Mouse (Mus musculus) kidney, postnatal 0 days (tissue): ENCODE measurements around the gene Bri3. TPM values are rescaled to one million over a fixed set of nuclear protein-coding genes. Genes with fewer than 3 reads are reported as not detected.

Experiments
- ATAC-seq: fragments of 200-750 bp; cut with Nextera tagmentation; replicated peaks from 2 replicates; pipeline ENCODE4 v1.8.0; 2017; ENCODE audit warnings: low read depth, moderate number of reproducible peaks, moderate TSS enrichment, moderate library complexity; ENCODE audit not compliant: low FRiP score
- DNase-seq: peaks from one replicate; pipeline ENCODE4 v3.0.0-alpha.2; 2016; ENCODE audit warnings: low spot score
- H3K27ac ChIP-seq: fragments of 300-500 bp; sonication (generic); 2 replicates; pipeline ENCODE4 v1.5.1; 2014; ENCODE audit warnings: mild to moderate bottlenecking
- H3K27me3 ChIP-seq: fragments of 300-500 bp; sonication (generic); 2 replicates; pipeline ENCODE4 v1.6.1; 2014; ENCODE audit warnings: low read length, mixed read lengths; ENCODE audit not compliant: insufficient read depth
- H3K36me3 ChIP-seq: fragments of 300-500 bp; sonication (generic); 2 replicates; pipeline ENCODE4 v1.6.1; 2014; ENCODE audit warnings: low read length, mixed read lengths; ENCODE audit not compliant: insufficient read depth
- H3K4me1 ChIP-seq: fragments of 300-500 bp; sonication (generic); replicated peaks from 2 replicates; pipeline ENCODE4 v1.6.1; 2014; ENCODE audit warnings: antibody characterized with exemption, low read length, mixed read lengths; ENCODE audit not compliant: insufficient read depth
- H3K4me2 ChIP-seq: fragments of 300-500 bp; sonication (generic); 2 replicates; pipeline ENCODE4 v1.6.1; 2014; ENCODE audit warnings: mild to moderate bottlenecking, low read length, moderate library complexity, mixed read lengths
- H3K4me3 ChIP-seq: fragments of 300-500 bp; sonication (generic); replicated peaks from 2 replicates; pipeline ENCODE4 v1.5.1; 2014; ENCODE audit warnings: low read depth, low read length
- H3K9ac ChIP-seq: fragments of 300-500 bp; sonication (generic); 2 replicates; pipeline ENCODE4 v1.6.1; 2014; ENCODE audit warnings: low read depth, low read length
- H3K9me3 ChIP-seq: fragments of 300-500 bp; sonication (generic); replicated peaks from 2 replicates; pipeline ENCODE4 v1.6.1; 2016; ENCODE audit warnings: low read length, inconsistent platforms, mixed read lengths
- CTCF ChIP-seq: IDR thresholded peaks from 2 replicates; pipeline ENCODE4 v1.5.1; 2016; ENCODE audit warnings: antibody characterized with exemption, low read depth, mild to moderate bottlenecking, moderate library complexity
- WGBS: fragments of 180-500 bp; shearing (Covaris S2); extraction: QIAGEN DNeasy Blood & Tissue Kit; methylation state at CpG from one replicate; pipeline ENCODE4 v1.1.7; 2014; 5-methylcytosine and 5-hydroxymethylcytosine counted together
- polyA plus RNA-seq: library from polyadenylated mRNA; unstranded; fragments of >200 nt; fragmentation: Nextera tagmentation; extraction: Ambion mirVana; gene quantifications from 2 replicates; pipeline ENCODE4 v1.2.1, GENCODE M21; 2015

The Bri3 gene
- polyA plus RNA-seq, 1 experiment from 2014 or later, result 224 TPM

DNA sequence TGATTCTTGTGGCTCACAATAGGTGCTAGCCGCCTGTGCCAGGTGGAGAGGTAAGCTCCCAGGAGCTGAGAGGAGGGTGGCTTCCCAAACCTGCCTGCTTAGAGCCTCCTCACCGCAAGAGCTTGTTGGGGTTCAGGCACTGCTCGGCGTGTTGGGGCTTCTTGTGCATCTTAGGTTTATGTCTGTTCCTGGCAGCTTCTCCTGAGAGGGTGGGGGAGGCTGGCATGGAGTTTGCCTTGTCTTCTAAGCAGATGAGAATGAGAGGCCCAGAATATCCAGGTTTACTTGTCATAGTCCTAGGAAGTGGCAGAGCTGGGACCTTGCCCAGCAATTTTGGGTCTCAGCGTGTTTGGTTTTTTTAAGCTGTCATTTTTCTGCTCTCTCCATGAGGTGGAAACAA is 17.6 kb downstream of the Bri3 start:
- H3K27me3 ChIP-seq, result no peaks in the 10 kb centered on the region
- ATAC-seq (no peak), DNase-seq (no peak)
- peaks cover 44% of the 10 kb centered on the region for H3K4me1 ChIP-seq
- H3K9ac ChIP-seq, result no peak overlapping the region
- peaks cover 27% of the 10 kb centered on the region for H3K36me3 ChIP-seq
- H3K9me3 ChIP-seq, result no peaks in the 10 kb centered on the region
- H3K4me2 ChIP-seq, result no peak overlapping the region
- WGBS, result 89% methylated on average over 5 of the region's 5 CpGs
- no peak overlapping the region for H3K27ac ChIP-seq
- H3K4me3 ChIP-seq, result no peak overlapping the region
- no peak for TF ChIP-seq CTCF

DNA sequence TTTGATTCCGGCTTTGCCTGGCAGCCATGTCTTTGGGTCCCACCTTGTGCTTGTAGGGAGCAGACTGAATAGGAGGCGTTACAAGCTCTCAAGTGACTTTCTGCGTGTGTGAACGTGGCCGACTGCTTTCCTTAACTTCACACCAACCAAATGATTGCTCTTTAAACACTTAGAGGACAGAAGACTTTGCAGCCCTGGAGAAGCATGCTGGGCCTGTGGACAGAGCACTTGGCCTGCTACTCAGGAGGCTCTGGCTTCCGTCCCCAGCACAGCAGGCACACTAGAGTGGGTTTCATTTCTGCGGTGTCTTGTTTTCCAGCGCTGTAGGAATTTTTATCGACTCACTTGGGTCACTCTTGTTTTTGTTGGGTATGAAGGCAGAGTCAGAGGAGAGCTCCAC is 18.8 kb downstream of the Bri3 start:
- ATAC-seq, result no peak
- H3K27ac ChIP-seq, result no peak overlapping the region
- H3K4me3 ChIP-seq, result no peak overlapping the region
- no peak for DNase-seq
- TF ChIP-seq CTCF, result no peak
- H3K36me3 ChIP-seq, result peaks cover 21% of the 10 kb centered on the region
- H3K27me3 ChIP-seq, result no peaks in the 10 kb centered on the region
- H3K9ac ChIP-seq, result no peak overlapping the region
- 55% methylated on average over 9 of the region's 9 CpGs for WGBS
- peaks cover 32% of the 10 kb centered on the region for H3K4me1 ChIP-seq
- no peak overlapping the region for H3K4me2 ChIP-seq
- H3K9me3 ChIP-seq, result no peaks in the 10 kb centered on the region

DNA sequence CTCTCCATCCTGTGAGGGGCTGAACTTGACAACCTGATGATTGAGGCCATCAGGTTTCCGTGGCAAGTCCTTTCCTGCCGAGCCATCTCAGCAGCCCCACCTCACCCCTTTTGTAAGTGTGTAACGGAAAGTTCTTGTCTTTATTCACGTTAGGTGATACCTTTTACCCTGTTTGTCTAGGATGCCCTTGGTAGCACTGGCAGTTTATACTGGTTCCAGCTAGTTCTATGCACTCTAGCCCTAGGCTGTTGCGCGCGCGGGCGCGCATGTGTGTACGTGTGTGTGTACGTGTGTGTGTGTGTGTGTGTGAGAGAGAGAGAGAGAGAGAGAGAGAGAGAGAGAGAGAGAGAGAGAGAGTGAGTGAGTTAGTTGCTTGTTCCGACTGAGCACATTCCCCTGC is 19.3 kb downstream of the Bri3 start:
- H3K4me3 ChIP-seq, result no peak overlapping the region
- no peak for DNase-seq
- no peak overlapping the region for H3K27ac ChIP-seq
- WGBS, result 69% methylated on average over 13 of the region's 13 CpGs
- H3K4me1 ChIP-seq, result peaks cover 28% of the 10 kb centered on the region
- peaks cover 21% of the 10 kb centered on the region for H3K36me3 ChIP-seq
- no peak overlapping the region for H3K9ac ChIP-seq
- no peaks in the 10 kb centered on the region for H3K27me3 ChIP-seq
- H3K4me2 ChIP-seq, result no peak overlapping the region
- no peak for ATAC-seq
- no peaks in the 10 kb centered on the region for H3K9me3 ChIP-seq
- TF ChIP-seq CTCF, result no peak

DNA sequence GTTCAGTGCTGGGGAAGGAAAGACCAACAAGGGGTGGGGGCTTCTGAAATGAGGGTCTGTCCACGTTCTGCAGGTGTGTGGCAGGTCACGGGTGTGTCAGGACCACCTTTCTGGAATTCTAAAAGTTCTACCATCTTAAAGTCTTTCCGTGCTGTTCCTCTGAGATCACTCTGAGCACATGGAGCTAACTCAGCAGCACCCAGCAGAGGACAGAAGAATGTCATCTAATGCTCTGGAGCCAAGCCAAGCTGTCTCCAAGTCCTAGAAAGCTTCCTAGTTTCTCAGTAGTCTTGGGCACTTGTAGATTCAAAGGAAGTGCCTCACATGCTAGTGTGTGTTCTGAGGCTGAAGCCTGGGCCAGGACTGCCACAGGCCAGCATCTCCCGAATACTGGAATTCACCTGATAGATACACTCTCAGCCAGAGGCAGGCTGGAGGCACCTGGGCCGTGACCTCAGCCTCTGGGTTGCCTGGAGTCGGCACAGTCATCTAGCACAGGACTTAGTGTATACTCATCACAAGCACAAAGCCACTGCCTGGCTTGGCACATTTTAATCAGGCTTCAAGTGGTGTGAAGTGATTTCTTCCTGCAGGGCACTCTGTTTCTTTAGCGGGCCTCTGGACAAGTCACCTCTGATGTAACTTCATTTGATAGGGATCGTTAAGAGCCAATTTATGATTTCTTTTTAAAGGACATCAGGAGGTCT is 23.5 kb downstream of the Bri3 start:
- H3K4me3 ChIP-seq, result no peak overlapping the region
- H3K9me3 ChIP-seq, result no peaks in the 10 kb centered on the region
- 0 out of 2 replicates have a peak, but pooled peaks cover 6% of the 10 kb centered on the region for H3K4me1 ChIP-seq
- H3K27me3 ChIP-seq, result no peaks in the 10 kb centered on the region
- no peak overlapping the region for H3K9ac ChIP-seq
- DNase-seq, result peak; percentile 50
- 65% methylated on average over 8 of the region's 8 CpGs for WGBS
- peaks cover 21% of the 10 kb centered on the region for H3K36me3 ChIP-seq
- peak; percentile 5; the same call in 1 of the 2 replicates for TF ChIP-seq CTCF
- H3K4me2 ChIP-seq, result no peak overlapping the region
- no peak overlapping the region for H3K27ac ChIP-seq
- 0 out of 2 replicates have a peak, but pooled peaks have one; percentile 18 for ATAC-seq

DNA sequence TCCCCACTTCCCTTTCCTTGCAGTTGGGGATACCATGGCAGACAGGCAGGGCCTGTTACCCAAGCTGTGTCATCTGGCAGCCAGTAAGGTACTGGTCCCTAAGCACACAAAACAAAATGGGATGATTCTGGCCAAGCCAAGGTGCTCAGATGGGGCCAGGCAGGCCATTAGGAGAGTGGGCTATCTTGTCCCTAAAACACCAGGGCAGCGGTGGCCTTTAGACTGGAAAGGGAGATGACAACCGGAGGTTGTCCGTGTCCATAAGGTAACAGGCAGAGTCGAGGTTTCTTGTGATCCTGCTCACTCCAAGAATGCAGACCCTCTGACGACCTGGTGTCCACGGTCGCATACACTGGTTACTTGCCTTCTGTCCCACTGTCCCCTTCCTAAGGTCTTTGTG is 25.7 kb downstream of the Bri3 start:
- Histone ChIP-seq H3K9ac (no peak overlapping the region), H3K27me3 (no peaks in the 10 kb centered on the region), H3K4me1 (no peaks in the 10 kb centered on the region), H3K27ac (no peak overlapping the region), H3K4me3 (no peak overlapping the region), H3K4me2 (no peak overlapping the region), H3K9me3 (no peaks in the 10 kb centered on the region), H3K36me3 (peaks cover 10% of the 10 kb centered on the region)
- ATAC-seq, result no peak
- TF ChIP-seq CTCF, result no peak
- DNase-seq, result no peak
- 89% methylated on average over 7 of the region's 7 CpGs for WGBS

DNA sequence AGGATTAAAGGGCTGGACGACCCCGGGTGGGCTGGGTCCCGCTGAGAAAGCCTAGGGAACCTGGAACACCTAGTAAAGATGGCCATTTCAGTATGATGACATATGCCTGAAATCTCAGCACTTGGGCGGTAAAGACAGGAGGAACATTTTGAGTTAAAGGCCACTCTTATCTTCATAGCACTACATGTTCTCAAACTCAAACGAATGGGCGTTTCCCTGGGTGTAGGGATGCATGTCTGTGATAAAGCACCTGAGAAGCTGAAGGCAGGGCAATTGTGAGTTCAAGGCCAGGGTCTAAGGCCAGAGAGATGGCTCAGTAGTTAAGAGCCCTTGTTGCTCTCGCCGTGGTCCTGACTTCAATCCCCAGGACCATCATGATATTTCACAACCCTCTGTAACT is 26.2 kb downstream of the Bri3 start:
- Histone ChIP-seq H3K9me3 (no peaks in the 10 kb centered on the region), H3K9ac (no peak overlapping the region), H3K4me3 (no peak overlapping the region), H3K4me1 (no peaks in the 10 kb centered on the region), H3K4me2 (no peak overlapping the region), H3K36me3 (peaks cover 9% of the 10 kb centered on the region; the same call in 1 of the 2 replicates), H3K27me3 (no peaks in the 10 kb centered on the region), H3K27ac (no peak overlapping the region)
- ATAC-seq, result no peak
- WGBS, result 93% methylated on average over 8 of the region's 8 CpGs
- no peak for DNase-seq
- no peak for TF ChIP-seq CTCF

DNA sequence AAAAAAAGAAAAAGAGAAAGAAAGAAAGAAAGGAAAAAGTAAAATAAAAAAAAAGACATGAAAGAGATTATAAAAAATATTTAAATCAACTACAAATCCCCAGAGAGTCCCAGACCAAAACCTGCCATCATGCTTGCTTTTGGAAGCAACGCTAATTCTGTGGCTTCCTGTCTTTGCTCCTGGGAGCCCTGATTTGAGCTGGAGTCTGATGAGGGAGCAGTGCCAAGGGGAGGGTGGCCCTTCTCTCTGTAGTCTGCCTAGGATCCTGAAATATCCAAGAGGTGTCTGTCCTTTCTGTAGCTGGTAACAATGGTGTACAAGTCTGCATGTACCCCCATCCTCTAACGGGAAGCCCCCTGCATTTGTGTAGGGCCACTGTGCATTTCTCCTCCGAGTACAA is 26.9 kb downstream of the Bri3 start:
- Histone ChIP-seq H3K4me2 (no peak overlapping the region), H3K4me1 (no peaks in the 10 kb centered on the region), H3K27me3 (no peaks in the 10 kb centered on the region), H3K9me3 (no peaks in the 10 kb centered on the region), H3K27ac (no peak overlapping the region), H3K9ac (no peak overlapping the region), H3K36me3 (peaks cover 8% of the 10 kb centered on the region; the same call in 1 of the 2 replicates), H3K4me3 (no peak overlapping the region)
- ATAC-seq (no peak), DNase-seq (no peak)
- no peak for TF ChIP-seq CTCF
- WGBS, result 79% methylated on average over 3 of the region's 3 CpGs
